Mouse (Mus musculus): ENCODE data around the gene Entpd1.

The Entpd1 gene

DNA sequence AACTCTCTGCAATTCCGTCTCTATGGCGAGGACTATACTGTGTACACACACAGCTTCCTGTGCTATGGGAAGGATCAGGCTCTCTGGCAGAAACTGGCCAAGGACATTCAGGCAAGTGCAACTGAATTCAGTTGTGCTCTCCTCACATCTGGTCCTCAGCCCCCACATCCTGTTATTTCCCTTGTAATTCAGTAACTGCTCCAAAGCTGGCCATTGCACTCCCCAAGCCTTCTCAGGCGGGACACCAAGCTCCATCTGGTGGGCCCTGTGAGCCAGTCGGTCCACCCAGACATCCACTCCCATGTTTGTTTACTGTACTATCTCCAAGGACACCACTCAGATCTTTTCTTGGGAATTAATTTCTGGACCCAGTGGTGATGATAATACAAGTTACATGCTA lies 114.0 kb downstream of the Entpd1 start:
- DNase-seq (ENCODE audit: low spot score) = no peak

DNA sequence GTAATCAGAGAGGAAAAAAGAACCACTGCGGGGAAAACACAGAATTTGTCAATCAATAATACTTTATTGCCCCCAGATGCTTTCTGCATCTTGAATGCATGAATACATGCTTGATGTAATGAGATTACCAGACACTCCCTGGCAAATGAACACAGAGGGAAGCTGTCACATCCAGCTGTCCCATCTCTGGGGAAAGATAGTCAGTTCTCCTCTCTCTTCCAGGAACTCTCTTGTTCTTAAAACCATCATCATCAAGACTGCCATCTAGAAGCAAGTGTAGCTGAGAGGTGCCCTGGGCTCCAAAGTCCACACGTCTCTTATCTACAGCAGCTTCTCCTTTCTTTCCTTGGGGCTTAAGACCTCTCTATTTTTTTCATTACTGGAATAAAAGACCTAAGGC lies 114.4 kb downstream of the Entpd1 start:
- DNase-seq (ENCODE audit: low spot score) = peak; percentile 22

DNA sequence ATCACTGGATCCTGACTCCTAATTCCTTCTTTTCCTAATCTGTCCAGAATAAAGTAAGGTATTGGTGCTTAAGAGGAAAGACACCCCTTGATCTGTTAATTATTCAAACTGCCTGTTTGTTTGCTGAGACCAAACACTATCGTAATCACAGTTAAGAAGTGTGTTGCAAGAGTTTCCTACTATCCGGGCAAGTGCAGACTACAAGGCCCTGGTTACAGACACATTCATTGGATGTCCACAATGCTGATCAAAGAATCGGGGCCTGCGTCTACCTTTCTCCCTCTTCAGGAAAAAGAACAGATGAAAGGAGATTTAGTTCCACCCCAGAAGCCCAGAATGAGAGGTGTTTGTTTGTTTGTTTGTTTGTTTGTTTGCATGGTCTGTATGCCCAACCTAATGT lies 116.0 kb downstream of the Entpd1 start:
- no peak for DNase-seq (ENCODE audit: low spot score)

DNA sequence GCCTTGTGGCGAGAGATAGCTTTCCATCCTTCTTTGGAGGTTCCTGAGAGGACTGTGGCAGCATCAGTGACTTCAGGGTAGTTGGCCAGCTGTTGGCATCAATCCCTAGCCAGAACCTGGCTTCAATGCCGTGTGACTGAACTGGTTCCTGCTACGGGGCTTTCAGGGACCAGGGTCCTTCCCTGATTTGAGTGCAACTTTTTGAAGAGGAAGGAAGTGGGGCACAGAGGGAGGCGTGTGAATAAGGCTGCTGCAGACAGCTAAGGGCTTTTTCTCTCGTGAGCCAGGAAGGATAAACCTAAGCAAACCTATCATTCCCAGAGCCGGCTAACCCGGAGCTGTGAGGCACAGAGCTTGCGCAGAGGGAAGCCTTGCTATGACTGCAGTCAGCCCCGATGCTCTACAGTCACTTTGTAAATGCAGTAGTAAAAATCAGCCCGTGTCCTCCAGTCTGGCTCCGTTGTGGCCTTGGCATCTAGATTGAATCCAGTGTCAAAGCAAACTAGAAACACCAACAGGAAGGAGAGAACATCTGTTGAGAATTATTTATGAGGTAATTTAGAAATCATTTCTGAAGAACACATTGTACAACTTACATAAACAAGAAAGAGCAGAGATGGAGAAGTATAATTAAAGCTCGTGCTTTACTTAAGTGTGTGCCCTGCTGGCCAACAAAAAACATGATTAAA lies 116.7 kb downstream of the Entpd1 start:
- DNase-seq (ENCODE audit: low spot score) = no peak

DNA sequence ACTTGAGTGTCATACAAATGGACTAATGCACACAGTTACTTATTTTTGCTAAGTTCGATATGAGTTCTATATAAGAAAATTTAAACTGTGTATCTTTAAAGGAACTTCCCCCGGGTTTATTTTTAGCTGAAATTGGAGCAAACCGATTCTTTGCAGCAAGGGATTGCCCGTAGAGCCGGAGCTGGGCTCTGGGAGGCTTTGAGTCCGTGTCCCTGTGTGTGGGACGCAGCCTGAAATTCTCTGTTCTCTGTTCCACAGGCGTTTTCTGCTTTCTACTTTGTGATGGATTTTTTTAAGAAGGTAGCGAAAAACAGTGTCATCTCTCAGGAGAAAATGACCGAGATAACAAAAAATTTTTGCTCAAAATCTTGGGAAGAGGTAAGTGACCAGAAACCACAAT lies 121.2 kb downstream of the Entpd1 start:
- no peak for DNase-seq (ENCODE audit: low spot score)

DNA sequence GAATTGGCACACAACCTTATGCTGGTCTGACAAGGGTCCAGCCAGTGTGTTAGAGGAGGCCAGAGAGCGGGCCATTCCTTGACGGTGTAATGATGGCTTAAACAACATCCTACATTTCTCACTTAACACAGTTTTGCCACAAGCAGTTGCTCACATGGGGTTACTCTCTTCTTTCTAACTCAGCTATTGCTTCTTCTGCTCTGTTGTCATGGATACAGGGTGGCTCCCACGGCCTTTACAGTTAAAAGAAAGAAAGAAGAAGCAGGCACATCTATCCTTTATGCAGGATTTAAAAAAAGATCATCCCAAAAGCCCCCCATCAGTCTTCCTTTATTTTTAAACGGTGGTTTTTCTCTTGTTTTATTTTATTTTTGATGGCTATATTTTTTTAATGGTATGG lies 121.7 kb downstream of the Entpd1 start:
- no peak for DNase-seq (ENCODE audit: low spot score)

DNA sequence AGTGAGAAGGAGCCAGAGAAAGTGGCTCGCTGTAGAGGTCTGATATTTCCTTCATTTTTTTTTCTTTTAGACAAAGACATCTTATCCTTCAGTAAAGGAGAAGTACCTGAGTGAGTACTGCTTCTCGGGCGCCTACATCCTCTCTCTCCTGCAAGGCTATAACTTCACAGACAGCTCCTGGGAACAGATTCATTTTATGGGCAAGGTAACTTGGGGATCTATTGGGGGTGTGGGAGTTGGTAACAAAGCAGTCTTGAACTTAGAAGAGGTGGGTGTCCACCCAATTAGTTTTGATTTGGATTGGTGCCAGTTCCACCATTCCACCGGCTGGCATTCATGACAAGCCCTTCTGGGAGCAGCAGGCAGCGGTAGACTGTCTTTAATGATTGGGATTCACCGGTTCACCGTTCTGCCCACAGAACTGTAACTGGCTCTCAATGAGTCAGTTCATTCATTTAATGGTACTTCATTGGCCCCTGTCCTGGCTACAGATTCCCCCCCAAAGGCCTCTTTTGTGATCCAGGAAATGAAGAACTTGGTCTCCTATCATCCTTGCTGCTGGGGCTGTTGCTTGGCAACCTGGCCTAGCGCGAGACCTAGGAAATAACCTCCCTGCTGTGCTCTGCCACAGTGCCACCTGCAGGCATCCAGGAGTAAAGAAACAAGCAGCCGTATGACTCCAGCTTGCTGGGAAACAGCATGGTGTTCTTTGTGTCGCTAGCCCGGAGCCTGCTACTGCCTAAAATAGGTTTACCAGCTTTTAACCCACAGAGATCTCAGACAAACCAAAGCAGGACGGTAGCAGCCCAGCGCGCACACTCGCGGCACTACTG lies 124.7 kb downstream of the Entpd1 start:
- DNase-seq (ENCODE audit: low spot score) = peak; percentile 90

DNA sequence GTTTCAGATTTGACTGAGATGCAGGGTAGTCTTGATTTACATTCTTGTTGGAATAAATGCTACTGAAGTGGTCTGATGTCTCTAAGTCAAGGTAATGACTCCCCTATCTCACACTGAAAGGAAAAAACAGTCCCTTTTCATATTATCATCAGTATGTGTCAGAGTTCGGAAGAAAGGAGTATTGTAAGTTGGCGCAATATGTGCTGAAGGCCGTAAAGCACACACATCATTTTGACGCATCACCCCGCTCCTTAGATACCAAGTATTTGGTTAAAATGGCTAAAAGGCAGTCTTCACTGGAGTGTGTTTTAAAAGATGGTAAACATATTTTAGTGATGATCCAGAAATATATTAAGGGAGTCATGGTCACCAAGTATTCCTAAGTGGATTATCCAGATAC lies 125.4 kb downstream of the Entpd1 start:
- no peak for DNase-seq (ENCODE audit: low spot score)

DNA sequence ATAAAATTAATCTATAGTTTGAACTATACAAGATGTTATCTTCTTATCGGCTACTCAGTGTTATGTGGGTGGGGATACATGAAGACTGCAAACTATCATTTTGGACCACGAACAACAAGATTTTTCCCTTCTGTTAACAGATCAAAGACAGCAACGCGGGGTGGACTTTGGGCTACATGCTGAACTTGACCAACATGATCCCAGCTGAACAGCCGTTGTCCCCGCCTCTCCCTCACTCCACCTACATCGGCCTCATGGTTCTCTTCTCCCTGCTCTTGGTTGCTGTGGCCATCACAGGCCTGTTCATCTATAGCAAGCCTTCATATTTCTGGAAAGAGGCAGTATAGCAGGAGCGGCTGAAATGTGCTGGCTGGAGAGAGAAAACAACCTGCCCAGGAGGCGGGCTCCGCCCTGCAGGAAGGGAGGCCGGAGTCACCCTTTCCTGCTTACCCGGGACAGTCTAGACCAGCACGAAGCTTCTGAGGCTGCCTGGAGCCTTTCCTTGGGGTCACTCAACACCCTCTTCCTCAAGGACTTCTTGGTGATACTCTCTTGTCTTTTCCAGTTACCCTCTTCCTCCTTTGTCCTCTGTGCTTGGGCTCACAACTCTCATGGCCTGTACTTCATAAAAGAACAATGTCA lies 126.6 kb downstream of the Entpd1 start:
- DNase-seq (ENCODE audit: low spot score) = no peak

DNA sequence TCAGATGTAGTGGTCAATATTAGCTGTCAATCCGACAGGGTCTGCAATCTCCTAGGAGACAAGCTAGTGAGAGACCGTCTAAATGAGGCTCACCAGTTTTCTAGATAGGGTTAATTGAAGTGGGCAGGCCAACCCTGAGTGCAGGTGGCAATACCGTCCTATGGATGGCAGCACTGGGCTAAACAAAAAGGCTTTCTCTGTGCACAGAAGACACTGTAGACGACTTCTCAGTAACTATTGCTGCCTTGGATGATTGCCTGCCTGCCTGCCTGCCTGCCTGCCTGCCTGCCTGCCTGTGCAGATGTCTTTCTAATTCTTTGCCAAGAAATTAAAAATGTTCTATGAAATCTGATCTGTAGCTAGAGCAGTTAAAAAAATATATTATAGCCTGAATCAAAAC lies 134.4 kb downstream of the Entpd1 start:
- DNase-seq (ENCODE audit: low spot score) = peak; percentile 30

DNA sequence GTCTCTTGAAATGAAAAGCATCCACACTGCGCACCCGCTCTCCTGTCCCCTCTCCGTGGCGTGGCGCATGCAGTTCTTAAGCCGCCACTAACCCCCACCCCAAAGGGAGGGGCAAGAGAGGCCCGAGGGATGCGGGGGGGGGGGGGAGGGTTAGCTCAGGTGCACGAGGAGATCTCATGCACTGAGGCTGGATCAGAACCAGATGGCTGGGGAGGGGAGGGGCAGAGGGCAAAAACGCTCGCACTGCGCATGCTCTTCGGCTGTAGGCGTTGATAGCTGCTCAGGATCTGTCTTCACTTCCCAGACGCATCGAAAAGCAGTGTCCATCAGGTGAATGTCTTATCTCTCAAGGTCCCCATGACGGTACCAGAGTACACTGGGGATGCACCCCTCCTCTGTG lies 136.4 kb downstream of the Entpd1 start, which contains the start of gene Cc2d2b:
Gene Cc2d2b, plus strand, starts transcription at position 195 of the 400 bp plus-strand sequence.
- no peak for DNase-seq (ENCODE audit: low spot score)

DNA sequence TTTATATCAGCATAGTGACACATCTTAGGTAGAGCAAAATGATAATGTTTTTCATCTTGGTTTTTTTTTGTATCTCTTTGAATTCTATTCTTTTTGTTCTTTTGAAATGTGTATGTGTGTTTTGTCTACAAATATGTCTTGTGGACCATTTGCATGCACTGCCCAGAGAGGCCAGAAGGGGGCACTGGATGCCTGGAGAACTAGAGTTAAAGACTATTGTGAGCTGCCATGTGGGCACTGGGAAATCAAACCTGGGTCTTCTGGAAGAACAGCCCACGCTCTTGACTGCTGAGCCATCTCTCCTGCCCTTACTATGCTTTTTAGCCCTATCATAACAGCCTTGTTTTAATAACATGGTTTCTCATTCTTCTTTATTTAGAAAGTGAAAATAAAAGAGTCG lies 142.1 kb downstream of the Entpd1 start:
- DNase-seq (ENCODE audit: low spot score) = peak; percentile 53

DNA sequence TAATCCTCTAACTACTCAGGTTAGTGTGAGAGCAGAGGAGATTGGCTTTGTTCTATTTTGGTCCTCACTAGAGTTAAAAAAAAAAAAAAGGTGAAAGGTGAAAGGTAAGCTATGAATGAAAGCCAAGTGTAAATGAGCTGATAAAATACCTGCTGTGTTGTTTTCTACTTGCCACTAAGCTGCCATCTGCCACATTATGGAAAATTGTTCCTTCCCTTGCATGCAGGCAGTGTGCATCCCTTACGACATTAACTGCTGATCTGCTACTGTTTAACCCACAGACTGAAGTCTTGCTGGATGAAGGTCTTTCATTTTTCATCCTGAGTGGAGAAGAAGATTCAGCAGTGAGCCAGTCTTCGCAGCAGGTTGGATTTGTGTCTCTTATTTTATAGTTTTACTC lies 147.9 kb downstream of the Entpd1 start:
- DNase-seq (ENCODE audit: low spot score) = no peak

DNA sequence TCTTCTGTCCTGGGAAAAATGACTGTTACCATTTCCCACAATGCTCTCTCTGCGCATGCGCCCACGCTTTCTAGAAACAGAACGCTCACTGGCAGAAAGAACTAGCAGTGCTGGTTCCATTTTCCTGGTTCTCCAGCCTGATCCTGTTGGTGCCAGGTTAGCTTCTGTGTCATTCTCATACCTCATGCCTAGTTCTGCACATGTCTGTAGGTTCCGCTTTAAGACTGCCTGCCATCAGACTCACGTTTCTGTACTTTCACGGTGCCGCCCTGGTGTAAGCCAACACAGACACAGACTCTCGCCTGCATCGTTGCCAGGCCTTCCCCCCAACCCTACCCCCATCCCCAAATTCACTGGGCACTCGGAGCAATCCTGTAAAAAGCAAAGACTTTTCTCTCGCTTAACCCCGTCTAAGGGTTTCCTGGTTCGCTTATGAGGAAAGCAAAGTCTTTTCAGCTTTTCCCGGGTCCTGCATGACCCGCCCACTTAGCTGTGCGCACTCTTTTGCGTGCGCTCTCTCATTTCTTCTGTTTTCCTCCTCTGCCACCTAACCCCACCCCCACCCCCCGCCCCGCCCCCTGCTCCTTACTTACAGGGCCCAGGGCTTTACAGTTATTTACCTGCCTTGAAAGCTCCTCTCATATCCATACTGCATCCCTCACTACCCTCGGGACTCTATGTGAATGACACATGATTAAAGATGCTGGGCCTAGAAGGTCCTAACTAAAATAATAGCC lies 150.0 kb downstream of the Entpd1 start:
- no peak for DNase-seq (ENCODE audit: low spot score)

DNA sequence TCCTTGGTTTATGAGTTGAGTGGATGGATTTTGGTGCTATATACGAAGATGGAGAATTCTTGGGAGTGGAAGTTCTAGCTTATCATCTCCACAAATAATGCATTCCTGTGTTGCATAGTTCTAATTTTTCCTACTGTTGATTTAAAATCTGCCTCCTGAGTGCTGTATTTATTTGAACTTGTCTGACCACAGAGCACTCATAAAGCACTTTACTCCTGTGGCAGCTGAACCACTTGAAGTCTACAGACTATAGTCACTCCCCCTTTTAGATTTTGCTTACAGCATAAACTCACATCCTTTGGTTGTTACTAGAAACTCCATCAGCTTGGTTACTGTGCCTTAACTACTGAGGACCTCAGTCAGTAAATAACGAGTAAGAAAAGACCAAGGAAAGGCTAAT lies 155.0 kb downstream of the Entpd1 start:
- no peak for DNase-seq (ENCODE audit: low spot score)

DNA sequence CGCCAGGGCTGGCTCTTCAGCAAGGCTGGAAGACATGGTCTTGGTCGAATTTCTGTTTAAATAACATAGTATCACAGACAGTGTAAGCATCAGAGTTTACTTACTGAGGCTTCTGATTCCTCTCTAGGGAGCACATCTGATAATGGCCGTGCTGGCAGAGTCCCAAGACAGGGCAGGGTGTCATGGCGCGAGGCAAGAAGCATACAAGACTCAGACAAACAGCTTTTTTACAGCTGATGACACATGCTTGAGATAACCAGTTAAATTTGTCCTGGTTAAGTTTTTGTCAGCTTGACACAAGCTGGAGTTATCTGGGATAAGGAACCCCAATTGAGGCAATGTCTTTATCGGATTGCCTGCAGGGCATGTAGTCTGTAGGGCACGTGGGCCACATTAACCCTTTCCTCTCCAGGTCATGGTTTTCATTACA lies 157.2 kb downstream of the Entpd1 start:
- no peak for DNase-seq (ENCODE audit: low spot score)

DNA sequence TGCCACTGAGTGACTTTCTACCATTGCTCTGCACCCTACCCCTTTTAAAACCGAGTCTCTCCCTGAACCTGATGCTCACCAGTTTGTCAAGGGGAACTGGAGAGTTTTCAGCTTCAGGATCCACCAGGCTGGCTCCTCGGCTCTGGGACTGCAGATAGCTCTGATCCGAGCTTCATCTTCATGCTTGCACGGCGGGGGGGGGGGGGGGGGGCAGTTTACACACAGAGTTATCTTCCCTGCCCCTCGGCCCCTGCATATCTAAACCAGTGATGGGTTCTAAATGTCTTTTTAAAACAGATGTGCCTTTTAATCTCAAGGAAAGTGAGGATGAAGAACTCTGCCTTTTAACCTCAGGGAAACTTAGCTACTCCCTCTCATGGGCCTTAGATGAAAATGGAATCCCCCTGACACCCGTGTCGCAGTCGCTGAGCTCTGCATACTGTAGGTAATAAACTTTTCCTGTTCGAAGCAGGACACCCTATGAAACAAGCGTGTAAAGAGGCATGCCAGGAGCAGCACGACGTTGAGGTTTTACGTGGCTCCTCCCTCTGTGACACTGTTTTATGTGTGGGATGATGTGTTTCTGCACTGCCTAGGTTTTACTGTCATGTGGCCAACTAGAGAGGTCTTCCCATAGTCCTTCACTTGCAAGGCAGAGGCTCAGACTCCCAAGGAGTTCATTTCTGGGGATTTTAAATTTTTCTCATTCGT lies 176.0 kb downstream of the Entpd1 start:
- no peak for DNase-seq (ENCODE audit: low spot score)

DNA sequence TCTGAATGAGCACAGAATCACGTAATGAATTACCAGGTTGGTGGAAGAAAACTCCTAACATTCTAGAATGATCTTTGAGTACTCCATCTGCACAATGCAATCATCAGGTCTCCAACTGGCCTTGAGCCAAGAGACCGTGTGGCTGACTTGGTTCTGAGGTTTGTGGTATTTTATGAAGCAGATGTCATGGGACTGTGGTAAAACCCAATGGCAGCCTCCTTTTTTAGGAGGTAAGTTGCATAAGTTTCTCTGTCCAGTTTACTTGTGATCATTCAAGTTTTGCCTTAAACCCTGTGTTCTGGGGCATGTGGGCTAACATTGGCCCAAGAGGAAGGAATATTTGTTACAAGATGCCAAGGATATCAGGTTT lies 176.5 kb downstream of the Entpd1 start:
- no peak for DNase-seq (ENCODE audit: low spot score)
